Mouse (Mus musculus): ENCODE measurements around the gene Nim1k. TPM values are rescaled to one million over a fixed set of nuclear protein-coding genes. Genes with fewer than 3 reads are reported as not detected.
"Not testable (repeated sequence)": the region's sequence is repeated elsewhere in the genome, so short reads cannot be mapped to it uniquely, and the experiment has no call there.

Nim1k gene
- total RNA-seq, 2 experiments from 2014 or later: 1.2 to 1.6 TPM

DNA sequence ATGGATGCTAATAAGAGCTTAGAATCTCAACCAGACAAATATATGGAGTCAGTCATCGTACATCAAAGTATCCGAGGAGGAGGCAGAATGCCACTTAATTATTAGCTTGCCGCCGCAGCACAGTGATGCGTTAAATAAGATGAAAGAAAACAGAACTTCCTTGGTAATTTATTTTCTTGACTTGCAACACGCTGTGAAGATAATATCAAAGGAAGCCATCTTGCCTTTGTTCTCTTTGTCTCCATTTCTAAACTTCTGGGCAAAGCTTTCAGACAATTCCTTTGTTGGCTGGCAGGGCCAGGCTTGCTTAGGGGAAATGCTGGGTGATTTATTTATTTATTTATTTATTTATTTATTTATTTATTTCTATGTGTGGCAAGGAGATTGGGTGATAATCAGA, 24.2 kb downstream of the Nim1k start:
- intact Hi-C loops (cut with DNase I): no loop called here
- DNase-seq: no peak

DNA sequence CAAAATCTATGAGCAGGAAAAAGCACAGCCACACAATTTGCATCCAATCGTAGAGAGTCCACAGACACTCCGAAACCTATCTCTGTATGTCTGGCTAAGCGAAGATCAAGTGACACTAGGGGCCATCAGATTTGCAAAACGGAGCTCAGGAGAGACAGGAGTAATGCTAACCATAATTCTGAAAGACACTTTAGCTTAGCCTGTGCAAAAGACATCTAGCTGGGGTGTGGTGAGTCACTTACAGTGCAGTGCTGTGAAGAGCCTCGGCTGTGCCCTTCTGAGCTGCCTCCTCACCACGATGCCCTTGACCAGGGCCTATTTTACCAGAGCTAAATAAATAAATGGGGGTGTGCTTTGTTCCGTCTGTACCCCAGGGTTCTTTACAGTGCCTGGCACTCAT, 26.3 kb downstream of the Nim1k start:
- intact Hi-C loops (cut with DNase I): no loop called here
- no peak for DNase-seq

DNA sequence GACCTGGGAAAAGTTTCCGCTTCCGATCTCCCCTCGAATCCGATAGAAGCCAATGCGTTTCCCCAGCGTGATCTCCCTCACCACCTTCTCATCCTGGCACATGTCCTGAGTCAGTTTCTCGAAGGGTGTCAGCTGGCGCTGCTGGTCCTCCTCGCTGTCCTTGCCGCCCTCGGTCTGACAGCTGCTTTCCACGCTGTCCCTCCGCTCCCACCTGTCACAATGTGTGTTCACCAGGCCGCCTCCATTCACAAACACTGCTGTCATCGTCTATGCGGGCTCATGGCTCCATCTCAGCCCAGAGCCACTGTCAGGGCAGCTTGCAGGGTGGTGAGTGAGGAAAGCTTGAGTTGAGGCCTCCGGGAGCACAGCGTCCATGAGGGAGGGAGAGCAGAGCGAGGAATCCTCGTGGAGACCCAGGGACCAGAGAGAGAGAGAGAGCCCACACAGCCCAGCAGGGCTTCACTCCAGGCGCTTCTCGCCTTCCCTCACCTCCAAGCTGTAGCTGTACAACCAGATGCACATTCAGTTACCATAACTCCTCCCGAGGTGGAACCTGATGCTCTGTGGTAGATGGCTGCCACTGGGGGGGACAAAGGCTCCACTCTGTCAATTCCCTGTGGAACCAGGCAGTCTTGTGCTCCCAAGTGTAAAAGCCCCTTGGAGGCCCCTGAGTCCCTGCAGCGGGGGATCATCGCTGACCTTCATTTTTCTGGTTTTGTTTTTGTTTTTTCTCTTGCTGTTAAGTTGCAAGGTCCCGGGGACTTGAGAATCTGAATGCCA, 27.9 kb downstream of the Nim1k start:
- DNase-seq: no peak
- intact Hi-C loops (cut with DNase I): no loop called here

- DNase-seq: no peak
- intact Hi-C loops (cut with DNase I): loop anchor here (5.0 kb wide), 1 partner anchor 82 kb away; no protein-coding TSS in a partner anchor
These were observed 31.1 kb downstream of the Nim1k start for GRCm38 (mm10) chr13:119724541-119724940.

DNA sequence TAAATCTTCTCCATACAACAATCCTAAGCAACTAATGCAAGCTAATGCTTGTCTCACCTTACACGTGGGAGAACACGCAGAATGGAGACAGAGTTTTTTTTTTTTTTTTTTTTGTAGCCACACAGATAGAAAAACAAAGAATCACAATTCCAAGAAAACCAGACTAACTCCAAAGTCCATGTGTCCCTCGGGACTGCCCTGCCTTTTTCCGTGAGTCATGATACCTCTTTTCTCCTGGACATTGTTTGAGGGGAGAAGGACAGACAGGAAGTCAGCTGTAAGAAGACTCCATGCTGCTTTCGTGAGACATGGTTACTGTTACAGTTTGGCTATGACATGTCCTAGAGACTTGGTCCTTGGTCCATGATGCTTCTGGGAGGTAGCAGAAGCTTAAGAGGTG, 32.3 kb downstream of the Nim1k start:
- intact Hi-C loops (cut with DNase I): loop anchor here (5.0 kb wide), 1 partner anchor 81 kb away; no protein-coding TSS in a partner anchor
- DNase-seq: no peak

DNA sequence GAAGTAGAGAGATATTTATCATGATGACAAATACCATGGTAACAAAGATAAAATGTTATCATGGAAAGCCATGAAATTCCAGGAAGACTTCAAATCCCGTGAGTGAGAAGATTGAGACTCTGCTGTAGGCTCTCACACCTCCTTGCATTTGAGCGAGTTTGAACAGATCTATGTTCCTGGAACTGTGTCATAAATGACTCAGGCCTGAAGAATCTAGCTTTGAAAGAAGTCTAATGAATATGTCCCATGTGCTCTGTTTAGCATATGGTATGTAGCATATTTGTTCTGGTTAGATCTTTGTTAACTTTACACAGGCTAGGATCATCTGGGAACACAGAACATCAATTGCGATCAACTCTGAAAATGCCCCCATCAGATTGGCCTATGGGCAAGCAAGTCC, 33.2 kb downstream of the Nim1k start:
- intact Hi-C loops (cut with DNase I): loop anchor here (5.0 kb wide), 1 partner anchor 80 kb away; no protein-coding TSS in a partner anchor
- DNase-seq: no peak

- no peak for DNase-seq
- intact Hi-C loops (cut with DNase I): no loop called here
These were observed 39.6 kb downstream of the Nim1k start for GRCm38 (mm10) chr13:119716105-119716504.

DNA sequence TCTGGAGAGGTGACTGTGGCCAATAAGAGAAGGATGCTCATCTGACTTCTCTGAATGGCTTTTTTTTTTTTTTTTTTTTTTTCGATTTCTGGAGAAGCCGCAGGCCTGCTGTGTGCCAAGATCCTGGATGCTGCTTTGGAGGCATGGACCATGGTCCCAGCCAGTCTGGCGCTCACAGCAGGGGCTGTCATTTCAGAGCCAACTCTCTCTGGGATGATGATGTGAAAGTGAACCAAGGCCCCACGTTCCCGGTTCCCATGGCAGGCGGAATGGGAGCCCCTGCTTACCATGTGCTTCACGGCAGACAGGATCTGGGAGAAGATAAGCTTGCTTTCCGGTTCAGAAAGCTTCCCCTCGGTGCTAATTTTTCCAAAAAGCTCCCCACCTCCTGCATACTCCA, 41.9 kb downstream of the Nim1k start:
- DNase-seq: no peak
- intact Hi-C loops (cut with DNase I): no loop called here

DNA sequence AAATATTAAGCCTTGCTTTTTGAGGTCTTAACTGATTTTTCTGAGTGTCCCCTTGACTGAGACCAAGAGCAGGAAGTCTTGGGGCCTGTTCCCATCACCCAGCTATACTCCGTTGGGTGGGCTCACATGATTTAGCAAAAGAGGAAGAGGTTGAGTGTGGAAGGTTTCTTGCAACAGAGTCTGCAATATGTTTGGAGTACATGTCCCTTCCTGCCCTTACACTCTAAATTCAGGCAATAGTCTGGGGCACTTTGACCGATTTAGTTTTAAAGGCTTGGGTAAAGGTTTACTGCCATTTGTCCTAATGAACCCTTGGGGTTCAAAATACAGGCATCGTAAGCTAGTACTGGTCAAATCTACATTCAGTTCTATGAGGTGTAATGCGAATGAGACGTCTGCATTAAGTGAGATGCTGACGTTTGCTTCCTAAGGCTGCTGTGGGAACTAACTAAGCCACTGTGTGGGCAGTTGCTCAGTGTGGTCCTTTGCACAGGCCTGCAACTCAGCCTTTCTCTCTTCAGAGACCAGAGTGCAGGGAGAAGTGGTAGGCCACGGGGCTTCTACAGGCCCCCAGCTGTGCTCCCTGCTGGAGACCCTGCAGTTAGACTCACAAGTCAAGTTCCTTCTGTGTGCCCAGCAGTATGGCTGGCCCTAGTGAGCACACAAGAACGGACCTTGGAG, 42.4 kb downstream of the Nim1k start:
- DNase-seq: no peak
- intact Hi-C loops (cut with DNase I): no loop called here

DNA sequence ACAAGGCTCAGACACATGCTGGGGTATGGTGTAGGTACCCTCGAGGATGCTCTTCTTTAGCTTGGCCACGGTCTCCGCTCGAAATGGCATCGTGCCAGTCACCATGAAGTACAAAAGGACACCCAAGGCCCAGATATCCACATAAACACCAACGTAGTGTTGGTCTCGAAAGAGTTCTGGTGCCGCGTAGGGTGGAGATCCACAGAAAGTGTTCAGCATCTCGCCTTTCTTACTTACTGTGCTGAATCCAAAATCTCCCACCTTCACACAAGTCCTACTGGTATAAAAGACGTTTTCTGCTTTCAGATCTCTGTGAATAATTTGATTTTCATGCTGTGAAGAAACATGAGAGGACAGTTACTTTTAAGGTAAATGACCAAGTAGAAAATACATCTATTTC, 43.2 kb downstream of the Nim1k start:
- DNase-seq: no peak
- intact Hi-C loops (cut with DNase I): no loop called here

DNA sequence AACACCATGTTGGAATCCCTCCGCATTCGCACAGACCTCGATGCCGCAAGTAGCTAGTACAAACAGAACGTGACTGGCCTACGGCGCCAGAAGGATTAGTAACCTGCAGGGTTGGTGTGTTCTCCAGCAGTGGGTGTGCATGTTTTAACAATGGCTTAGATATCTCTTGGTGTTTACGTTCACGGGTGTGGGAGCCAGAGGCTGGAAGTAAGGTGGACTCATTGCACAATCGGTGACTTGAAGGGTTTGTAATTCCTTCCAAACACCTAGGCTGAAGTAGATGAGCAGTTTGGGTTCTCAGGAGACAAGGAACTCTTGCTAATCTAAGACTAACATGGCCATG, 45.4 kb downstream of the Nim1k start:
- intact Hi-C loops (cut with DNase I): no loop called here
- no peak for DNase-seq

DNA sequence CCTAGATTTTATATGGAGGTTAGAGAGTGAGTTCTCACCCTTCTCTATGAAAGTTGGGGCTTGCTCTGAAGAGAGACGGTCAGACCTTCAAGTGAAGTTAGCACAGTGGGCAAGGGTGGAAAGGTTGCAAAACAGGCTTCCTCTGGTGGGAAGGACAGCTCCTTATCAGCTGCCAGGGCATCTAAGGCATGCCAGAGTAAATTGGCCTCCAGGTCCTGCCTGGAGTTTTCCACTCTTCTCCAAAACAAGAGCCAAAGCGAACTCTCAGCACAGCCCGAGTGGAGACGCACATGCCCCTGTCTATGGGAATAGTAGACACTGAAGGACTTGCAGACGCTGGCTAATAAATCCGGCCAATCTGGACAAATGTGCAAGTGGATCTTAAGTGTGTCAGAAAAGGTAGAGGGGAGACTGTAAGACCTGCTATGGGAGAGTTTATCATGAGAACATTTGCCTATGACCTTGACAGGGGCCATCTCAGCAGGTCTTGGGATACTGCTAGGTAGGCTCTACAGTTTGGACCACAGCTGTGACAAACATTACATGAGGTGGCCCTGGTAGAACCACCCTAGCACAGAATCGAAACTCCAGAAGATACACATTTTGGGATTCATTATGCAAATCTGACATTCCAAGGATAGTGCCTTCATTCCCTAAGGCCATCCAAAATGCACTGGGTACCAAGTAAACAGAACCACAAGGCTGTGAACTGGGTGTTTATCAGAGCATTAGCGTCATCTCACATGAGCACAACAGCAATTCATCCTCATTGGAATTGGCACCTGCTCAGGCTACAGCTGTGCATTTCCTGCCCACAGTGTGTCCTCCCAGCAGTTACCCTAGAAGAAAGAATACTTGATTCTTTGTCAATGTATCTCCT, 46.1 kb downstream of the Nim1k start:
- no peak for DNase-seq
- intact Hi-C loops (cut with DNase I): no loop called here

GRCm38 (mm10) chr13:119708941-119709340, 46.7 kb downstream of the Nim1k start:
- no peak for DNase-seq
- intact Hi-C loops (cut with DNase I): no loop called here

- intact Hi-C loops (cut with DNase I): no loop called here
- no peak for DNase-seq
These were observed 47.8 kb downstream of the Nim1k start for GRCm38 (mm10) chr13:119707906-119708305.

GRCm38 (mm10) chr13:119706953-119707352, 48.7 kb downstream of the Nim1k start:
- no peak for DNase-seq
- intact Hi-C loops (cut with DNase I): no loop called here

GRCm38 (mm10) chr13:119706278-119706880, 49.3 kb downstream of the Nim1k start:
- DNase-seq; intact Hi-C loops (cut with DNase I): not testable (repeated sequence)

DNA sequence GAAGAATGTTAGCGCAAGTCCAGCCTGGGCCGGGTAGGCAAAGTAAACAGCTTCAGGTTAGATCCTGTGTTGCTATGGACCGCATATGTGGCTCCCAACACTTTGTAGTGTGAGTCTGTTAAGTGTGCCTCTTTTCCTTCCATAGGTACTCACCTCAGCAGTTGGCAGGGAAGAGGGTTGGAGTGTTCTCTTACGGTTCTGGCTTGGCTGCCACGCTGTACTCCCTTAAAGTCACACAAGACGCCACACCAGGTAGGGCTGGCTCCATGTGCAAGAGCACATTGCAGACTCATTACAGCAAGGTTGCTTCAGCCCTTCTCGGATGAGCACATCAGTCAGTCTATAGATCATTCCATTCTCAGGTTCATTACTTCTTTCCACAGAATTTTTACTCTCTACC, 51.4 kb downstream of the Nim1k start:
- intact Hi-C loops (cut with DNase I): no loop called here
- DNase-seq: no peak

DNA sequence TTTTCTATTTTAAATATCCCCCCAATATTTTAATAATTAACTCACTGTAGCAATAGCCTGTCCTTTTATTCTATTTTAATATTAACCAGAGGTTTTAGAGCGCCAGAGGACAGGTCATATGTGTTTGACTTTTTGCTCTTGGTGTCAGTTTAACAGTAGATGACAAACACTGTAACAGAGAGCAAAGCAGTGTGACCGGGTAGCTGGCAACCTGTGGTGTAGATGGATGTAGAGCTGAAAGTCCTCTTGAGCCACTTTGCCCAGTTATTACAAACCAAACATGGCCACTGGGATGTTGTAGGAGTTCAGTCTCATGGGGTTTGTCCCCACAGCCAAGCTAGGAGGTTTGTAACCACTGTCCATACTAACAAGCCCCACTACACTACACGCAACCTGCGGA, 57.2 kb downstream of the Nim1k start:
- intact Hi-C loops (cut with DNase I): no loop called here

DNA sequence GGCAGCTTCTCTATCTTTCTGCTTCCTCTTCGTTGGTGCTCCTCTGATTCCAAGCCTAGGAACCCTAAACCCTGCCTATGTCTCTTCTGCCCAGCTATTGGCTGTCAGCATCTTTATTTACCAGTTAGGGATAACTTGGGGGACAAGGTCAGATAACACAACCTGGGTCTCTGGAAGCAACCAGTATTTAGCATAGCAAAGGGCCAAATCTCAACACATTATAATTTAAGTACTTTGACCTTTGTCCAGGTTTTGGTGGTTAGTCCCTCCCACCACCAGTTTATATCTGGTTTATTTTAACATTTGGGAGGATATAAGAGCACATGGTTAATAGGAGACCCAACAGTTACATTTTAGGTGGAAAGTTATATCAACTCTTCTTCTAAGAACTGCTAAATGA, 59.2 kb downstream of the Nim1k start:
- intact Hi-C loops (cut with DNase I): no loop called here
- no peak for DNase-seq

More for the DNA sequence above, 57.2 kb downstream of the Nim1k start:
- no peak for DNase-seq

DNA sequence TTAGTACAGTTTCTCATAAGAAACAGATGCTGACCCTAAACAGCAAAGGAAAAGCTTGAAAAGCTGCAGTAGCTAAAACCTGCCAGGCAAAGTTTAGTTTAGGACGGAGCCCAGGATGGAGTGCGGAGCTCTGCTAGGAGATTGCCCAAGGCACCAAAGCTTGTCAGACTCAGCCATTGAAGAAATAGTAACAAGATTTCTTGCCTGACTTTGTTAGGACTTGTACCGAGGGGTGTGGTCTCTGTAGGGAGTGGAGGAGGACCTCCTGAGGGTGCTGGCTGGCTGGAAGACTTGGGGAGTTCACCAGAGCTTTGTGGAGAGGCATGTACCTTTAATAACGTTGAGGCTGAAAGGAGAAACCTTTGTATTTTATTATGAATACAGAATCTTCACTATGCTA, 60.0 kb downstream of the Nim1k start:
- intact Hi-C loops (cut with DNase I): no loop called here
- DNase-seq: no peak

GRCm38 (mm10) chr13:119691958-119692357, 63.7 kb downstream of the Nim1k start:
- not testable (repeated sequence) for DNase-seq
- intact Hi-C loops (cut with DNase I): loop anchor here (2.0 kb wide), 1 partner anchor 99 kb away; the partner anchor contains the start of gene Zfp131

Measured in heart, postnatal 36 days (tissue).